Mouse (Mus musculus): ENCODE data around the gene Barx1.

The Barx1 gene

GRCm38 (mm10) chr13:48660221-48660734, 2.5 kb upstream of the Barx1 start:
- DNase-seq (ENCODE audit: low spot score in 2 of 2), result no peak

GRCm38 (mm10) chr13:48660741-48661140, 2.1 kb upstream of the Barx1 start:
- DNase-seq (ENCODE audit: low spot score in 2 of 2), result no peak

GRCm38 (mm10) chr13:48661561-48661960, 1.2 kb upstream of the Barx1 start:
- no peak for DNase-seq (ENCODE audit: low spot score in 2 of 2)

GRCm38 (mm10) chr13:48663211-48663987, 601 bp downstream of the Barx1 start:
- no peak for DNase-seq (ENCODE audit: low spot score in 2 of 2)

DNA sequence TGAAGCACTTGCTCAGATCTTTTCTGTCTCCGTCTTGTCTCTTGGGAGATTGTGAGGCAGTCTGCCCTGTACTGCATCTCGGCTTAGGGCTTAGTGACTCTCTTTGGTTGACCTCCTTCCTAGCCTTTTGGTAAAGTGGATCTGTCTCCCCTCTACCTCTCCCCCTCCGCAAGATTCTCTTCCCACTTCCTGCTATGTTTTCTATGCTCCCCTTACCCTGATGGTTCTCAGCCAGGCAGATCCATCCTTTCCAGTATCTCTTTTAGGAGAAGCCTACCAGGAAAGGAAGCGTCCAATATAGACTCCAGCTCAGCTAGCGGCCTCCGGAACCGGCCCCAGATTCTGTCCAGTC, 1.2 kb downstream of the Barx1 start:
- no peak for DNase-seq (ENCODE audit: low spot score in 2 of 2)

GRCm38 (mm10) chr13:48664916-48665655, 2.3 kb downstream of the Barx1 start:
- no peak for DNase-seq (ENCODE audit: low spot score in 2 of 2)

DNA sequence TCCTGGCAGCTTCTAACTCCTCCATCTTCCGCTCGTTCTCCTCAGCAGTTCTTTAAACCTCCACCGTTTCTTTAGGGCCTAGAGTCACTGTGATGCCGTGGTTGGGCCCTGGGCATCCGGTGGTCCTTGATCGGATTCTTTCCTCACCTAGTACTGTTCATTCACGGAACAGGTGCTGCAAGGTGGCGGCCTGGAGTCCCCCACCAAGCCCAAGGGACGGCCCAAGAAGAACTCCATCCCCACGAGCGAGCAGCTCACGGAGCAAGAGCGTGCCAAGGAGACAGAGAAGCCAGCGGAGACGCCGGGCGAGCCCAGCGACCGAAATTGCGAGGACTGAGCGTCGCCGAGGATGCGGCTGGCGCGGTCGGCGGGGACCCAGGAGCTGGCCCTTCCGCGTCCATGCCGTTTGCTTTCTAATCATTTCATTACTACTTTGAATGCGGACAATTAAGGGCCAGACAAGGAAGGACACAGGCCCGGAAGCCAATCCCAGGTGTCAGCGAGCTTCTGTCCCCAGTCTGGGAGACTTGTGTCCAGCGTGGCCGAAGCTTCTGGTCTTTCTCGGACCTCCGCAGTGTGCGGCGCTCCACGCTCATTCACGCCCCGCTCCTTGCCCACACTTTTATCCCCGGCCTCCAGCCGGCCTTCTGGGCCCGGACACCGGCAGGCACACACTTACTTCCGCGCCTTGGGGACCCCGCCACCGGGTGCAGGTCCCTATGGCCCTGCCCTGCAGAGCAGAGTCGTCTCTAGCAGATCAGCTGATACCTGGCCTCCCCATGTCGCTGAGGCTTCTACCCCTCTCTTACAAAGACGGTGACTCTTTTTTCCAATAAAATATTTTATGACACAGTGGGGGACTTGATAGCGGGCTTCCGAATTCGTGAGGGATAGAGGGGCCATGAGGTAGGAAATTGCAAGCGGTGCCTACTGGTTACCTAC, 3.1 kb downstream of the Barx1 start:
- DNase-seq (ENCODE audit: low spot score in 2 of 2), result no peak

- no peak for DNase-seq (ENCODE audit: low spot score in 2 of 2)
These were observed 4.7 kb downstream of the Barx1 start for GRCm38 (mm10) chr13:48667461-48667860.

GRCm38 (mm10) chr13:48668091-48668975, 5.5 kb downstream of the Barx1 start:
- no peak for DNase-seq (ENCODE audit: low spot score in 2 of 2)

DNA sequence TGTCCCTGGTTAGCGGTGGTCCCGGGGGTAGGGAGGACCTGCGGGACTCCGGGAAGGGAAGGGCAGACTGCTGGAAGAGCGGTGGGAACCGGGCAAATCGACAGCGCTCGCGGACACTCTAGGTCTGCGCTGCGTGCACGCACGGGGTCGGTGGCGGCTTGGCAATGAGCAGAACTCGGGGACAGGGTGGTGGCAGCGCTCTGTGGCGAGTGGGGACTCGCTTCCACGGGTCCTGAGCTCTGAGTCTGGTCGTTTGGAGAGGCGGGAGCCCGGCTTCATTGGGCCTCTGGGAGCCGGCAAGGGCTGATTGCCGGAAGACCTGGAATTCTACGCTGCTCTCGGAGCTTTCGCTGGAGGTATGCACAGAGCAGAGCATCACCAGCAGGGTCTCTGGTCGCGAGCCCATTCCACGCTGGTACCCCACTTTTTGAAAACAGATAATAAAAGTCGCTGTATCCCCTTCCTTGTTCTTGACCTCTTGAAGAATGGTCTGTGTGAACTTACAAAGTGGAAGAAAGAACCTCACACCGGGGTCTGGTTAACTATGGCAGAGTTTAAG, 6.3 kb downstream of the Barx1 start:
- no peak for DNase-seq (ENCODE audit: low spot score in 2 of 2)

GRCm38 (mm10) chr13:48672312-48672840, 9.6 kb downstream of the Barx1 start:
- DNase-seq (ENCODE audit: low spot score in 2 of 2), result no peak

- DNase-seq (ENCODE audit: low spot score in 2 of 2), result no peak
These were observed 11.8 kb downstream of the Barx1 start for GRCm38 (mm10) chr13:48674609-48675008.

GRCm38 (mm10) chr13:48679351-48679750, 16.6 kb downstream of the Barx1 start:
- no peak for DNase-seq (ENCODE audit: low spot score in 2 of 2)

DNA sequence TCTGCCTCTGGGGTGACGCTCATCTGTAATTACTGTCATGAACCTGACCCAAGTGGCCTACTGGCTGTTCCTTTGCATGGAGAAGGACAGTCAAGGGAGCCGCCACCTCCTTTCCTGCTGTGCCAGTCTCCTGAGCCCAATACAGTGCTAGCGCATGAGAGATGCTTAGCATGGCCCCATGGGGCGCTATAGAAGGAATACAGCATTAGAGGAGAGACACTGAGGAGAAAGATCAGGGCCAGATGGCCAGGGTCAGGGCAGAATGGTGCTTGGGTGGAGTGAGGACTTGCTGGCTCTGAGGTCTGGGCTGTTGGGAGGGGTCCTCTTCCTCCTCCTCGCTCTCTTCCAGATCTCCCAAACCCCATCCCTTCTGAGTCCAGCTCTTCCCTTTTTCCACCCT, 23.9 kb downstream of the Barx1 start:
- DNase-seq (ENCODE audit: low spot score in 2 of 2), result no peak

GRCm38 (mm10) chr13:48691991-48692390, 29.2 kb downstream of the Barx1 start:
- DNase-seq (ENCODE audit: low spot score in 2 of 2), result no peak

GRCm38 (mm10) chr13:48694090-48695064, 31.6 kb downstream of the Barx1 start:
- DNase-seq (ENCODE audit: low spot score in 2 of 2), result no peak

- DNase-seq (ENCODE audit: low spot score in 2 of 2), result no peak
These were observed 43.7 kb downstream of the Barx1 start for GRCm38 (mm10) chr13:48706385-48706951.

DNA sequence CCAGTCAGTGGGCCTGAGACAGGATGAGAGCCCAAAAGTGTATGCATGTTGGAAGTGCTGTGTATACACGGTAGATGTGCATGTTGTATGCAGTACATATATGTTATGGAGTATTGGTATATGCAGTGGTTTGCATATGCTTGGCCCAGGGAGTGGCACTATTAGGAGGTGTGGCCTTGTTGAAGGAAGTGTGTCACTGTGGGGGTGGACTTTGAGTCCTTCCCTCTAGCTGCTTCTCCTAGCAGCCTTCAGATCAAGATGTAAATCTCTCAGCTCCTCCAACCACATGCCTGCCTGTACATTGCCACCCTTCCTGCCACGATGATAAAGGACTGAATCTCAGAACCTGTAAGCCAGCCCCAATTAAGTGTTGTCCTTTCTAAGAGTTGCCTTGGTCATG, 49.9 kb downstream of the Barx1 start:
- no peak for DNase-seq (ENCODE audit: low spot score in 2 of 2)

- no peak for DNase-seq (ENCODE audit: low spot score in 2 of 2)
These were observed 53.3 kb downstream of the Barx1 start for GRCm38 (mm10) chr13:48716075-48716474.

All from natural killer cell, adult 2 months (primary cell).